Mouse (Mus musculus): ENCODE measurements around the gene Slc25a15. TPM values are rescaled to one million over a fixed set of nuclear protein-coding genes. Genes with fewer than 3 reads are reported as not detected.

Gene Slc25a15
- total and polyA plus RNA-seq, 3 experiments = 11.1 to 18.2 (median 13.4) TPM

DNA sequence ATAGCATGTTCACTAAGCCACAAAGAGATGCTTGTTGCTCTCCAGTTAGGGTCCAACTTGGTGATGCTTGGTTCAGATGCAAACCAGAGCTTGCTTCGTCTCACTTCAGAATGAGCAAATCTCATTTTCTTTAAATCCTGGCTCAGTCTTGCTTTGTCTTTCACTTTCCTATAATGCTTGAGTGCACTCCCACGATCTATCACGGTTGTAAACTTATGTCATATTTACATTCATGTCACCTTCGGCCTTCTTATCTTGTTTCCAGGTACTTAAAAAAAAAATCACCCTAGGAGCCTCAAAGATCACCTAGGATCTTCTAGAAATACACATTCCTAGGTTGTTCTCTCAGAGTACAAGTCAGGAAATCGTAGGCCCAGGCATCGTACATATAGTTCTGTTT, 38.5 kb downstream of the Slc25a15 start:
- H3K27me3 ChIP-seq (ENCODE audit: insufficient read depth, low read length) = peaks cover 17% of the 10 kb centered on the region
- TF ChIP-seq GATA2 (IDR thresholded peaks at IDR 0.05; ENCODE audit: borderline replicate concordance, low read depth, low read length) (no peak), TAL1 (conservative IDR thresholded peaks at IDR 0.05; ENCODE audit: low read depth, low read length) (no peak), POLR2AphosphoS5 (IDR thresholded peaks at IDR 0.05; ENCODE audit: insufficient replicate concordance, low read depth, low read length) (no peak), CTCF (IDR thresholded peaks at IDR 0.05; ENCODE audit: low read depth, low read length) (no peak)
- H3K4me1 ChIP-seq (ENCODE audit: insufficient read depth, low read depth, low read length) = no peaks in the 10 kb centered on the region
- H3K9me3 ChIP-seq (replicated peaks) = no peaks in the 10 kb centered on the region
- no peak for ATAC-seq (ENCODE audit: extremely low read depth, insufficient number of reproducible peaks, low FRiP score, poor library complexity, severe bottlenecking)
- H3K36me3 ChIP-seq (replicated peaks) = no peaks in the 10 kb centered on the region
- DNase-seq (ENCODE audit: low spot score) = no peak
- no peak overlapping the region for H3K4me3 ChIP-seq (ENCODE audit: low read depth, low read length)

- ATAC-seq (ENCODE audit: extremely low read depth, insufficient number of reproducible peaks, low FRiP score, poor library complexity, severe bottlenecking) = no peak
- TF ChIP-seq POLR2AphosphoS5 (IDR thresholded peaks at IDR 0.05; ENCODE audit: insufficient replicate concordance, low read depth, low read length) (no peak), CTCF (IDR thresholded peaks at IDR 0.05; ENCODE audit: low read depth, low read length) (no peak), GATA2 (IDR thresholded peaks at IDR 0.05; ENCODE audit: borderline replicate concordance, low read depth, low read length) (no peak), TAL1 (conservative IDR thresholded peaks at IDR 0.05; ENCODE audit: low read depth, low read length) (no peak), GATA1 (IDR thresholded peaks at IDR 0.05; ENCODE audit: borderline replicate concordance, low read length) (no peak)
- H3K27me3 ChIP-seq (ENCODE audit: insufficient read depth, low read length) = peaks cover 17% of the 10 kb centered on the region
- H3K36me3 ChIP-seq (replicated peaks) = no peaks in the 10 kb centered on the region
- H3K4me3 ChIP-seq (ENCODE audit: low read depth, low read length) = no peak overlapping the region
- H3K9me3 ChIP-seq (replicated peaks) = no peaks in the 10 kb centered on the region
- no peak for DNase-seq (ENCODE audit: low spot score)
- no peaks in the 10 kb centered on the region for H3K4me1 ChIP-seq (ENCODE audit: insufficient read depth, low read depth, low read length)
Measured at GRCm38 (mm10) chr8:22359359-22359758, 39.0 kb downstream of the Slc25a15 start.

DNA sequence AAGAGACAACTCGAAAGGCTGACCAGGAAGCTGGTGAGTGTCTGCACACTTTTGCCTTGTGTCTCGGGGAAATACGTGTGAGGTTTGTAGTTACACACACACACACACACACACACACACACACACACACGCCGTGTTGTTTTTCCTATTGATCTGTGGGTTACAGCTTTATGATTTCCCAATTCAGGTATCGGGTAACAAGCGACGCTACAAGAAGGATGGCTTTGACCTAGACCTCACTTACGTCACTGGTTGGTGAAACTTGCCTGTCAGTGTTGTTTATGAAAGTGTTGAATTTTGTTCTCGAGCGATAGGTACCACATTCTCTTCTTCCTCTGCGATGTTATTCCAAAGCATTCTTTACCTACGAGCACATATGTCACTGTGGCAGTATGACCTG, 63.0 kb downstream of the Slc25a15 start:
- no peak for DNase-seq (ENCODE audit: low spot score)
- H3K36me3 ChIP-seq (replicated peaks) = no peaks in the 10 kb centered on the region

More for the DNA sequence above, 63.0 kb downstream of the Slc25a15 start:
- ATAC-seq (ENCODE audit: extremely low read depth, insufficient number of reproducible peaks, low FRiP score, poor library complexity, severe bottlenecking) = no peak
- peaks cover 2% of the 10 kb centered on the region; the same call in 1 of the 2 replicates for H3K27me3 ChIP-seq (ENCODE audit: insufficient read depth, low read length)
- H3K4me1 ChIP-seq (ENCODE audit: insufficient read depth, low read depth, low read length) = no peaks in the 10 kb centered on the region
- no peak overlapping the region for H3K4me3 ChIP-seq (ENCODE audit: low read depth, low read length)
- no peak for TF ChIP-seq TAL1 (conservative IDR thresholded peaks at IDR 0.05; ENCODE audit: low read depth, low read length)
- TF ChIP-seq CTCF (IDR thresholded peaks at IDR 0.05; ENCODE audit: low read depth, low read length) = no peak
- no peak for TF ChIP-seq POLR2AphosphoS5 (IDR thresholded peaks at IDR 0.05; ENCODE audit: insufficient replicate concordance, low read depth, low read length)
- no peak for TF ChIP-seq GATA2 (IDR thresholded peaks at IDR 0.05; ENCODE audit: borderline replicate concordance, low read depth, low read length)
- no peak for TF ChIP-seq GATA1 (IDR thresholded peaks at IDR 0.05; ENCODE audit: borderline replicate concordance, low read length)
- H3K9me3 ChIP-seq (replicated peaks) = no peaks in the 10 kb centered on the region

Other genes starting within 250 kb of the Slc25a15 start
- 4.4 and 14.9 TPM in 2 replicates for gene Nek3, start 232.2 kb downstream of the Slc25a15 start, total RNA-seq (2014; fragmentation: Nextera tagmentation)
- gene Nek3, start 232.2 kb downstream of the Slc25a15 start, total RNA-seq (2017) = 5.3 and 5.7 TPM in 2 replicates
- 1.1 and 1.4 TPM in 2 replicates for gene Nek3, start 232.2 kb downstream of the Slc25a15 start, polyA plus RNA-seq (2012)
- gene Ckap2, start 212.8 kb downstream of the Slc25a15 start, total RNA-seq (2014; fragmentation: Nextera tagmentation) = 28.2 and 63.9 TPM in 2 replicates
- 40.3 and 45.4 TPM in 2 replicates for gene Ckap2, start 212.8 kb downstream of the Slc25a15 start, total RNA-seq (2017)
- 8.9 TPM in 2 replicates for gene Ckap2, start 212.8 kb downstream of the Slc25a15 start, polyA plus RNA-seq (2012)
- gene Vps36, start 205.8 kb downstream of the Slc25a15 start, total RNA-seq (2014; fragmentation: Nextera tagmentation) = 41.1 and 55.0 TPM in 2 replicates
- gene Vps36, start 205.8 kb downstream of the Slc25a15 start, total RNA-seq (2017) = 43.2 and 43.3 TPM in 2 replicates
- 7.8 and 9.7 TPM in 2 replicates for gene Vps36, start 205.8 kb downstream of the Slc25a15 start, polyA plus RNA-seq (2012)
- gene Thsd1, start 171.3 kb downstream of the Slc25a15 start, total RNA-seq (2014; fragmentation: Nextera tagmentation) = 0.73 TPM in 1 of 2 replicates, not detected in the other
- gene Thsd1, start 171.3 kb downstream of the Slc25a15 start, total RNA-seq (2017) = 0.06 and 0.22 TPM in 2 replicates
- 0.01 TPM in 1 of 2 replicates, not detected in the other for gene Thsd1, start 171.3 kb downstream of the Slc25a15 start, polyA plus RNA-seq (2012)
- not detected in 2 replicates for gene Tpte, start 115.2 kb downstream of the Slc25a15 start, total RNA-seq (2014; fragmentation: Nextera tagmentation)
- 0.05 and 0.06 TPM in 2 replicates for gene Tpte, start 115.2 kb downstream of the Slc25a15 start, total RNA-seq (2017)
- gene Tpte, start 115.2 kb downstream of the Slc25a15 start, polyA plus RNA-seq (2012) = not detected in 2 replicates
- gene Mrps31, start 12.8 kb upstream of the Slc25a15 start, total RNA-seq (2014; fragmentation: Nextera tagmentation) = 13.2 and 15.7 TPM in 2 replicates
- 30.4 and 31.1 TPM in 2 replicates for gene Mrps31, start 12.8 kb upstream of the Slc25a15 start, total RNA-seq (2017)
- 1.5 and 2.5 TPM in 2 replicates for gene Mrps31, start 12.8 kb upstream of the Slc25a15 start, polyA plus RNA-seq (2012)

Measured in G1E (cell line).